Mouse (Mus musculus) stomach, postnatal 0 days (tissue): ENCODE measurements at regions not wholly inside any gene's neighbourhood (a gene's known extent, or its start where the extent isn't known, plus 50 kb on each side); places are given as distances from the start of the nearest gene placed in this dataset.
"Not testable (repeated sequence)": the region's sequence is repeated elsewhere in the genome, so short reads cannot be mapped to it uniquely, and the experiment has no call there.

Experiments used
- ATAC-seq: fragments of 200-750 bp; cut with Nextera tagmentation; 2 replicates; pipeline ENCODE4 v1.8.0; 2017; ENCODE audit not compliant: low FRiP score, low TSS enrichment
- DNase-seq: peaks from one replicate; pipeline ENCODE4 v3.0.0-alpha.2; 2016; ENCODE audit warnings: low spot score
- H3K27ac ChIP-seq: fragments of 300-500 bp; sonication (generic); replicated peaks from 2 replicates; pipeline ENCODE4 v1.5.1; 2014; ENCODE audit warnings: mild to moderate bottlenecking, control low read depth
- H3K27me3 ChIP-seq: fragments of 300-500 bp; sonication (generic); 2 replicates; pipeline ENCODE4 v1.6.1; 2014; ENCODE audit warnings: low read length; ENCODE audit not compliant: control insufficient read depth, insufficient read depth
- H3K36me3 ChIP-seq: fragments of 300-500 bp; sonication (generic); 2 replicates; pipeline ENCODE4 v1.6.1; 2014; ENCODE audit warnings: low read length, mixed read lengths; ENCODE audit not compliant: control insufficient read depth, insufficient read depth
- H3K4me1 ChIP-seq: fragments of 300-500 bp; sonication (generic); replicated peaks from 2 replicates; pipeline ENCODE4 v1.6.1; 2014; ENCODE audit warnings: antibody characterized with exemption; ENCODE audit not compliant: control insufficient read depth, insufficient read depth
- H3K4me2 ChIP-seq: fragments of 300-500 bp; sonication (generic); replicated peaks from 2 replicates; pipeline ENCODE4 v1.6.1; 2014; ENCODE audit warnings: low read depth, mild to moderate bottlenecking, control low read depth, moderate library complexity
- H3K4me3 ChIP-seq: fragments of 300-500 bp; sonication (generic); 2 replicates; pipeline ENCODE4 v1.5.1; 2014; ENCODE audit warnings: low read depth, low read length, control low read depth
- H3K9ac ChIP-seq: fragments of 300-500 bp; sonication (generic); 2 replicates; pipeline ENCODE4 v1.6.1; 2014; ENCODE audit warnings: mild to moderate bottlenecking, low read length, control low read depth, mixed read lengths
- H3K9me3 ChIP-seq: fragments of 300-500 bp; sonication (generic); 2 replicates; pipeline ENCODE4 v1.6.1; 2016; ENCODE audit warnings: low read length; ENCODE audit not compliant: control insufficient read depth
- CTCF ChIP-seq: IDR thresholded peaks from 2 replicates; pipeline ENCODE4 v1.5.1; 2016; ENCODE audit warnings: antibody characterized with exemption, low read depth, mild to moderate bottlenecking, moderate library complexity
- EP300 ChIP-seq: optimal IDR thresholded peaks from 2 replicates; pipeline ENCODE3; 2016; ENCODE audit warnings: antibody characterized with exemption
- WGBS: fragments of 180-500 bp; shearing (Covaris S2); extraction: QIAGEN DNeasy Blood & Tissue Kit; methylation state at CpG from one replicate; pipeline ENCODE4 v1.1.7; 2014; 5-methylcytosine and 5-hydroxymethylcytosine counted together

DNA sequence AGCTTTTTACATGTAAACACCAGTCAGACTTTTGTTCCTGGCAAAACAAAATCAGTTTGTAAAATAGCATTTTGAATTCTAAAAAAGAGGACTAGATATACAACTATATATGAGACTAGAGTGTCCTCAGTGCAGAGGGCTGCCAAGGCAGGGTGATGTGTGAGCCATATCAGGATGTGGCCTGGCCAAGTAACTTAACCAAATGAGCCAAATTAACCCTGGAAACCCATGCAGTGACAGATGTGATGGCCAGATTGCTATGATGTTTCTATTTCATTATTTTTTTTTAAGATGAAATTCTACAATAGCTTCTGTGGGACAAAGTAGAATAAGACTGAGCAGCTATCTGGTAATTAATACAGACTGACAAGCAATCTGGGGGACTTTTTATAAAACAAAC, 181.8 kb downstream of the Nova1 start:
- Histone ChIP-seq H3K4me1 (no peaks in the 10 kb centered on the region), H3K4me2 (no peak overlapping the region), H3K9ac (no peak overlapping the region), H3K27ac (no peak overlapping the region), H3K9me3 (no peaks in the 10 kb centered on the region), H3K4me3 (no peak overlapping the region), H3K27me3 (no peaks in the 10 kb centered on the region), H3K36me3 (no peaks in the 10 kb centered on the region)
- TF ChIP-seq CTCF: no peak
- TF ChIP-seq EP300: no peak
- DNase-seq: no peak
- ATAC-seq: no peak

DNA sequence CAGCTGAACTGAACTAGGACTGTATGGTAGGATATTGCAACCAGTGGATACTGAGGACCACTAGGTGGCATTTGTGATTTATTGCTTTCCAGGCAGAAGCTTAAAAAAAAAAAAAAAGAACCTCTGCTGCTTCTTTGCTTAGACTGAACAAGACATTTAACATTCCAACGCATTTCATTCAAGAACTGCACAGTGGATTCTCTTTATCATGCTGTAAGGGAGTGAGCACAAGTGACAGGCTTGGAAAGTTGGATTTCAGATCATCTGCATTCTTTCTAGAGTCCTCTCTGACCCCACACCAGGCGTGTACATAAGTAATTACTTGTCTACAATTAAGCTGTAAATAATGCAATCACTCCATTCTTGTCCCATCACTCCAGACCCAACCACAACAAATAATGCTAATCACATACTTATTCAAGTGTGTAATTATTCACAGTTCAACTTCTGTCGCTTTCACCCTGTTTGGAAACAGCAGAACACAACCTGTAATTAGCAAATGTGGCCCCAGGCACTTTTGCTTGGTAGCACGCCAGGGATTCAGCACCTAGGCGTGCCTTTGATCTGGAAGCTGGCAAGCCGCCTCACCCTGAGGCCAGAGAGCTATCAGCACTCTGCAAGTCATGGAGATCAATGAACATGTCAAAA, 183.5 kb downstream of the Nova1 start:
- DNase-seq: no peak
- H3K27ac ChIP-seq: no peak overlapping the region
- H3K9me3 ChIP-seq: no peaks in the 10 kb centered on the region
- no peaks in the 10 kb centered on the region for H3K36me3 ChIP-seq
- no peaks in the 10 kb centered on the region for H3K27me3 ChIP-seq
- ATAC-seq: no peak
- no peak overlapping the region for H3K4me3 ChIP-seq
- no peak overlapping the region for H3K9ac ChIP-seq
- H3K4me1 ChIP-seq: no peaks in the 10 kb centered on the region
- TF ChIP-seq EP300: no peak
- peak; percentile 26; the same call in 1 of the 2 replicates for TF ChIP-seq CTCF
- no peak overlapping the region for H3K4me2 ChIP-seq
- WGBS: 22% methylated on average over 6 of the region's 6 CpGs

DNA sequence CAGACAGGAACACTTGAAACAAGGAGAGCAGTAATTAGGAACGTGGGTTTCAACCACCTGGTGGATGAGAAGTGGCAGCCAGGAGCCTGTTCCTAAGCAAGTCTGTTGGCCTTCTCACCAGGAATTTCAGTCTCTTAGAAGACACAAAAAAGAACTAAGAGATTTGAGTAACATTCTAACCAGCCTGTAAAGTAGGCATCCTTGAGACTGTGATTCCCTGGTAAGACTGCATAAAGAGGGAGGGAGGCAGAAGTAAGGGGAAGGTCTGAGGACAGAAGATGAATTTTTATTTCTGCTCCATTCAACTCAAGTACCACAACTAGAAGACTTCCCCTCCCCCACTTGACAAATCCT, 184.0 kb downstream of the Nova1 start:
- Histone ChIP-seq H3K27me3 (no peaks in the 10 kb centered on the region), H3K27ac (no peak overlapping the region), H3K4me1 (no peaks in the 10 kb centered on the region), H3K9me3 (no peaks in the 10 kb centered on the region), H3K4me3 (no peak overlapping the region), H3K4me2 (no peak overlapping the region), H3K9ac (no peak overlapping the region), H3K36me3 (no peaks in the 10 kb centered on the region)
- WGBS: 41% methylated on average over 1 of the region's 1 CpGs
- ATAC-seq: no peak
- TF ChIP-seq EP300 (no peak), CTCF (no peak)
- DNase-seq: no peak

- H3K36me3 ChIP-seq, DNase-seq, H3K4me2 ChIP-seq, H3K9me3 ChIP-seq, ATAC-seq, H3K4me3 ChIP-seq, H3K27me3 ChIP-seq, H3K9ac ChIP-seq, H3K27ac ChIP-seq, H3K4me1 ChIP-seq: not testable (repeated sequence)
Measured at GRCm38 (mm10) chr12:46632384-46632783, 186.3 kb downstream of the Nova1 start.

DNA sequence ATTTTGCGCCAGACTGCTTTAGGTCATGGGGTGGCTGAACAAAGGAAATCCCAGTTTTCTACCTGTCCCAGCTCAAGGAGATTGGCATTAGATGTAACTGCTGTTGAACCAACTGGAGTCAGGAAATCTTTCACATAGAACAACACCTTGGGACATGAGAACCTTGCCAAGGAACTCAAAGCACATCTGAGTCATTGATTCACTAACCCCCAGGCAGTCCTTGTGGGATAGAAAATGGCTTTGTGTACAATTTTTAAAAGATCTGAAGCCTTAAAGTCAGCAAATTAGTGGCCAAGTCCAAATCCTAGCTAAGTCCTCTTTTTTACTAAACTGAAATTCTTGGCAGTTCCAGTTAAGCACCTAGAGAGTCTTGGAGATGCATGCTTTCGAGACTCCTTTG, 191.4 kb downstream of the Nova1 start:
- 72% methylated on average over 2 of the region's 2 CpGs for WGBS
- Histone ChIP-seq H3K4me3 (no peak overlapping the region), H3K27ac (no peak overlapping the region), H3K9ac (no peak overlapping the region), H3K4me1 (no peaks in the 10 kb centered on the region), H3K27me3 (no peaks in the 10 kb centered on the region), H3K36me3 (no peaks in the 10 kb centered on the region), H3K9me3 (no peaks in the 10 kb centered on the region), H3K4me2 (no peak overlapping the region)
- DNase-seq (no peak), ATAC-seq (no peak)
- TF ChIP-seq CTCF (no peak), EP300 (no peak)

DNA sequence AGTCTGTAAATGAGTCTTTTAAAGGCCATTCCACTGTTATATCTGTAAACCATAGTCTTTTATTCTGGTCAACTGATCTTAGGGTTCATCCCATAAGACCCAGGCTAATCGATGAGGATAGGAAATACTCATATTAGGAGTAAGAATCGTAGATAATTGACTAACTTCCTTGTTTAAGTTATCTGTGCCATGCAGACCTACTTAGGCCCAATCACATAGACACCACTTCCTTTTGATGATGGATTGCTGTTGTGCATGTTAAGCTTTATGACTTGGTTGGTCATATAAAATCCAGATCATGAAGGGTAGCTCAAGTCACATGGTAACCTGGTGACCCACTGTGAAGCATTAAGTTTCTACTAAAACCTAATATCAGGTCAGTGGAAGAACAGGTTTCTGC, 207.3 kb downstream of the Nova1 start:
- Histone ChIP-seq H3K4me1 (no peaks in the 10 kb centered on the region), H3K9ac (no peak overlapping the region), H3K27ac (no peak overlapping the region), H3K36me3 (no peaks in the 10 kb centered on the region), H3K9me3 (no peaks in the 10 kb centered on the region), H3K4me2 (no peak overlapping the region), H3K27me3 (no peaks in the 10 kb centered on the region), H3K4me3 (no peak overlapping the region)
- TF ChIP-seq CTCF (no peak), EP300 (no peak)
- DNase-seq: no peak
- 87% methylated on average over 2 of the region's 2 CpGs for WGBS
- ATAC-seq: no peak
